Mouse (Mus musculus): ENCODE measurements at regions not wholly inside any gene's neighbourhood (a gene's known extent, or its start where the extent isn't known, plus 50 kb on each side); places are given as distances from the start of the nearest gene placed in this dataset.

- no peak overlapping the region for H3K4me3 ChIP-seq (ENCODE audit: insufficient read depth, low read depth, low read length)
- no peak overlapping the region for H3K9ac ChIP-seq (ENCODE audit: low read depth, low read length)
- 40% methylated on average over 6 of the region's 6 CpGs for WGBS
- no peaks in the 10 kb centered on the region for H3K27me3 ChIP-seq (ENCODE audit: control insufficient read depth, insufficient read depth, low read length)
- H3K27ac ChIP-seq (replicated peaks; ENCODE audit: insufficient read depth, low read depth, low read length): no peak overlapping the region
- no peaks in the 10 kb centered on the region for H3K79me2 ChIP-seq (ENCODE audit: control insufficient read depth, insufficient read depth, low read length)
- H3K36me3 ChIP-seq (ENCODE audit: control insufficient read depth, insufficient read depth, low read length): no peaks in the 10 kb centered on the region
- TF ChIP-seq CTCF (IDR thresholded peaks at IDR 0.05; ENCODE audit: low read depth, low read length) (no peak), POLR2A (IDR thresholded peaks at IDR 0.05; ENCODE audit: extremely low read depth, insufficient read depth, low read length) (no peak)
- DNase-seq (ENCODE audit: extremely low read depth, low read depth, low spot score): no peak
- H3K4me1 ChIP-seq (ENCODE audit: control insufficient read depth, insufficient read depth, low read length): no peaks in the 10 kb centered on the region
Observed at GRCm38 (mm10) chr16:21315751-21316151, 107.2 kb upstream of the Vps8 start.

GRCm38 (mm10) chr16:21318009-21318639 is 104.8 kb upstream of the Vps8 start:
- TF ChIP-seq POLR2A (IDR thresholded peaks at IDR 0.05; ENCODE audit: extremely low read depth, insufficient read depth, low read length) (no peak), CTCF (IDR thresholded peaks at IDR 0.05; ENCODE audit: low read depth, low read length) (no peak)
- 84% methylated on average over 7 of the region's 7 CpGs for WGBS
- Histone ChIP-seq H3K79me2 (ENCODE audit: control insufficient read depth, insufficient read depth, low read length) (no peaks in the 10 kb centered on the region), H3K27me3 (ENCODE audit: control insufficient read depth, insufficient read depth, low read length) (no peaks in the 10 kb centered on the region), H3K36me3 (ENCODE audit: control insufficient read depth, insufficient read depth, low read length) (no peaks in the 10 kb centered on the region), H3K27ac (replicated peaks; ENCODE audit: insufficient read depth, low read depth, low read length) (no peak overlapping the region), H3K4me1 (ENCODE audit: control insufficient read depth, insufficient read depth, low read length) (no peaks in the 10 kb centered on the region), H3K9ac (ENCODE audit: low read depth, low read length) (no peak overlapping the region), H3K4me3 (ENCODE audit: insufficient read depth, low read depth, low read length) (no peak overlapping the region)
- no peak for DNase-seq (ENCODE audit: extremely low read depth, low read depth, low spot score)

GRCm38 (mm10) chr16:21318640-21319365 is 104.1 kb upstream of the Vps8 start:
- DNase-seq (ENCODE audit: extremely low read depth, low read depth, low spot score): no peak
- TF ChIP-seq POLR2A (IDR thresholded peaks at IDR 0.05; ENCODE audit: extremely low read depth, insufficient read depth, low read length) (no peak), CTCF (IDR thresholded peaks at IDR 0.05; ENCODE audit: low read depth, low read length) (no peak)
- Histone ChIP-seq H3K36me3 (ENCODE audit: control insufficient read depth, insufficient read depth, low read length) (no peaks in the 10 kb centered on the region), H3K79me2 (ENCODE audit: control insufficient read depth, insufficient read depth, low read length) (no peaks in the 10 kb centered on the region), H3K27me3 (ENCODE audit: control insufficient read depth, insufficient read depth, low read length) (no peaks in the 10 kb centered on the region), H3K4me3 (ENCODE audit: insufficient read depth, low read depth, low read length) (no peak overlapping the region), H3K4me1 (ENCODE audit: control insufficient read depth, insufficient read depth, low read length) (no peaks in the 10 kb centered on the region), H3K9ac (ENCODE audit: low read depth, low read length) (no peak overlapping the region), H3K27ac (replicated peaks; ENCODE audit: insufficient read depth, low read depth, low read length) (no peak overlapping the region)
- WGBS: 71% methylated on average over 9 of the region's 9 CpGs

GRCm38 (mm10) chr16:21320284-21320683 is 102.6 kb upstream of the Vps8 start:
- Histone ChIP-seq H3K79me2 (ENCODE audit: control insufficient read depth, insufficient read depth, low read length) (no peaks in the 10 kb centered on the region), H3K4me1 (ENCODE audit: control insufficient read depth, insufficient read depth, low read length) (no peaks in the 10 kb centered on the region), H3K36me3 (ENCODE audit: control insufficient read depth, insufficient read depth, low read length) (no peaks in the 10 kb centered on the region), H3K27ac (replicated peaks; ENCODE audit: insufficient read depth, low read depth, low read length) (no peak overlapping the region), H3K27me3 (ENCODE audit: control insufficient read depth, insufficient read depth, low read length) (no peaks in the 10 kb centered on the region), H3K4me3 (ENCODE audit: insufficient read depth, low read depth, low read length) (no peak overlapping the region), H3K9ac (ENCODE audit: low read depth, low read length) (no peak overlapping the region)
- no peak for DNase-seq (ENCODE audit: extremely low read depth, low read depth, low spot score)
- 91% methylated on average over 2 of the region's 2 CpGs for WGBS
- TF ChIP-seq POLR2A (IDR thresholded peaks at IDR 0.05; ENCODE audit: extremely low read depth, insufficient read depth, low read length): no peak
- TF ChIP-seq CTCF (IDR thresholded peaks at IDR 0.05; ENCODE audit: low read depth, low read length): no peak

GRCm38 (mm10) chr16:21321188-21322070 is 101.5 kb upstream of the Vps8 start:
- 66% methylated on average over 18 of the region's 18 CpGs for WGBS

More at GRCm38 (mm10) chr16:21321188-21322070, 101.5 kb upstream of the Vps8 start:
- TF ChIP-seq CTCF (IDR thresholded peaks at IDR 0.05; ENCODE audit: low read depth, low read length): 0 out of 2 replicates have a peak, but pooled peaks have one; percentile 5
- no peak for TF ChIP-seq POLR2A (IDR thresholded peaks at IDR 0.05; ENCODE audit: extremely low read depth, insufficient read depth, low read length)
- no peaks in the 10 kb centered on the region for H3K79me2 ChIP-seq (ENCODE audit: control insufficient read depth, insufficient read depth, low read length)
- no peak overlapping the region for H3K9ac ChIP-seq (ENCODE audit: low read depth, low read length)
- no peaks in the 10 kb centered on the region for H3K27me3 ChIP-seq (ENCODE audit: control insufficient read depth, insufficient read depth, low read length)
- DNase-seq (ENCODE audit: extremely low read depth, low read depth, low spot score): no peak
- H3K27ac ChIP-seq (replicated peaks; ENCODE audit: insufficient read depth, low read depth, low read length): no peak overlapping the region
- H3K4me3 ChIP-seq (ENCODE audit: insufficient read depth, low read depth, low read length): no peak overlapping the region
- H3K4me1 ChIP-seq (ENCODE audit: control insufficient read depth, insufficient read depth, low read length): no peaks in the 10 kb centered on the region
- H3K36me3 ChIP-seq (ENCODE audit: control insufficient read depth, insufficient read depth, low read length): no peaks in the 10 kb centered on the region
